Mouse (Mus musculus) heart, embryonic 16.5 days (tissue): ENCODE results near the gene F5. TPM values are rescaled to one million over a fixed set of nuclear protein-coding genes. Genes with fewer than 3 reads are reported as not detected.

Experiments used
- ATAC-seq: fragments of 200-750 bp; cut with Nextera tagmentation; replicated peaks from 2 replicates; pipeline ENCODE4 v1.8.0; 2017; ENCODE audit warnings: moderate number of reproducible peaks; ENCODE audit not compliant: insufficient read depth, low FRiP score; ENCODE audit errors: extremely low read depth
- H3K27ac ChIP-seq: fragments of 300-500 bp; sonication (generic); 2 replicates; pipeline ENCODE4 v1.5.1; 2014; ENCODE audit warnings: mild to moderate bottlenecking, low read length, control low read depth, moderate library complexity
- H3K27me3 ChIP-seq: fragments of 300-500 bp; sonication (generic); 2 replicates; pipeline ENCODE4 v1.6.1; 2014; ENCODE audit warnings: low read length, mixed read lengths; ENCODE audit not compliant: control insufficient read depth, insufficient read depth
- H3K36me3 ChIP-seq: fragments of 300-500 bp; sonication (generic); 2 replicates; pipeline ENCODE4 v1.6.1; 2014; ENCODE audit not compliant: control insufficient read depth, insufficient read depth
- H3K4me1 ChIP-seq: fragments of 300-500 bp; sonication (generic); 2 replicates; pipeline ENCODE4 v1.6.1; 2014; ENCODE audit warnings: low read length, mixed read lengths; ENCODE audit not compliant: control insufficient read depth, insufficient read depth
- H3K4me2 ChIP-seq: fragments of 300-500 bp; sonication (generic); 2 replicates; pipeline ENCODE4 v1.6.1; 2014; ENCODE audit warnings: low read depth, mild to moderate bottlenecking, control low read depth, low read length
- H3K4me3 ChIP-seq: fragments of 300-500 bp; sonication (generic); 2 replicates; pipeline ENCODE4 v1.5.1; 2014; ENCODE audit warnings: mild to moderate bottlenecking, control low read depth, low read length
- H3K9ac ChIP-seq: fragments of 300-500 bp; sonication (generic); 2 replicates; pipeline ENCODE4 v1.6.1; 2014; ENCODE audit warnings: low read length, control low read depth
- H3K9me3 ChIP-seq: fragments of 300-500 bp; sonication (generic); replicated peaks from 2 replicates; pipeline ENCODE4 v1.6.1; 2016; ENCODE audit warnings: low read length; ENCODE audit not compliant: control insufficient read depth
- WGBS: fragments of 180-500 bp; shearing (Covaris S2); extraction: QIAGEN DNeasy Blood & Tissue Kit; methylation state at CpG from one replicate; pipeline ENCODE4 v1.1.7; 2014; 5-methylcytosine and 5-hydroxymethylcytosine counted together
- polyA plus RNA-seq: library from polyadenylated mRNA; unstranded; fragments of >200 nt; fragmentation: Nextera tagmentation; extraction: Ambion mirVana; gene quantifications from 2 replicates; pipeline ENCODE4 v1.2.1, GENCODE M21; 2015

The F5 gene
- polyA plus RNA-seq, 1 experiment from 2014 or later: 0.21 TPM

GRCm38 (mm10) chr1:164233447-164233846, 81.8 kb downstream of the F5 start:
- H3K4me2 ChIP-seq: no peak overlapping the region
- H3K27ac ChIP-seq: no peak overlapping the region
- WGBS: 59% methylated on average over 1 of the region's 1 CpGs
- H3K27me3 ChIP-seq: no peaks in the 10 kb centered on the region
- no peaks in the 10 kb centered on the region for H3K9me3 ChIP-seq
- H3K4me3 ChIP-seq: no peak overlapping the region
- H3K4me1 ChIP-seq: no peaks in the 10 kb centered on the region
- no peak for ATAC-seq
- H3K36me3 ChIP-seq: no peaks in the 10 kb centered on the region
- H3K9ac ChIP-seq: no peak overlapping the region

GRCm38 (mm10) chr1:164235078-164235477, 83.4 kb downstream of the F5 start:
- ATAC-seq: no peak
- Histone ChIP-seq H3K9ac (no peak overlapping the region), H3K4me3 (no peak overlapping the region), H3K4me2 (no peak overlapping the region), H3K27me3 (no peaks in the 10 kb centered on the region), H3K4me1 (no peaks in the 10 kb centered on the region), H3K27ac (no peak overlapping the region), H3K9me3 (0 out of 2 replicates have a peak, but pooled peaks cover 2% of the 10 kb centered on the region), H3K36me3 (no peaks in the 10 kb centered on the region)
- 57% methylated on average over 7 of the region's 7 CpGs for WGBS

DNA sequence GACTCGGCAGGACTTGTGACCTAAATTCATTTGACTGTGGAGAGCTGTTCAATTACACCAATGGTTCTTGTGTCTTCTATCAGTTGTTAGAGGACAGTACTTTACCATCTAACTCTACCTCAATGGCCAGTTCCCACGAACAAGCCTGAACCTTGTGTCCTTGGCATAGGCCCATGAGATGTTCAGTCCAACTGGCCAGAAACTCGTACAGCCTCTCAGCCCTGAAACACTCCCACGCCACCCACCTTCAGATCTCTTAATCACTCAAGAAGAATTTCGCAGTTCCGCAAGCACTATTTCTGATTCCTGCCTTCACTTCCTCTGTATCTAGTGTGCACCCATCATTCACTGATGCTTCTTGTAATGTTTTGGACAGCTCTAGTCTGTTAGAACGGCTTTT, 84.4 kb downstream of the F5 start:
- H3K27me3 ChIP-seq: no peaks in the 10 kb centered on the region
- no peak overlapping the region for H3K4me2 ChIP-seq
- no peak for ATAC-seq
- H3K27ac ChIP-seq: no peak overlapping the region
- H3K36me3 ChIP-seq: no peaks in the 10 kb centered on the region
- no peaks in the 10 kb centered on the region for H3K4me1 ChIP-seq
- 0 out of 2 replicates have a peak, but pooled peaks cover 2% of the 10 kb centered on the region for H3K9me3 ChIP-seq
- no peak overlapping the region for H3K9ac ChIP-seq
- 45% methylated on average over 7 of the region's 7 CpGs for WGBS
- no peak overlapping the region for H3K4me3 ChIP-seq

DNA sequence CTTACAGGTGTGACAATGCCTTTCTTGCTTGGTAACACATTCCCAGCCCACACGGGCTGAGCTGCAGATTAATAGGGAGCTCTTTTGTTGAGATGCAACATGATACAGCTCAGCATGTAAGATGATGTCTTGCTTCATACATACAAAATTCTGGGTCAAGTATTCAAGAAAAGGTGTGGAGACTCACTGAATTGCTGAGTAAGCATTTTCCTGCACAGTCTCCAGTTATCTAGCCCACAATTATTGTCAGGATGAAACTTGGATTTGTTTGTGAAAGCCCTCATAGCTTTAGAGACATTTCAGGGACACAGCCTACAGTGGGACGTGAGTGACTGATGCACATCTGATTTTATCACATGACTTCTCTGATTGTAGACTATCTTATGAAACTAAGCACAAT, 89.9 kb downstream of the F5 start:
- ATAC-seq: no peak
- Histone ChIP-seq H3K4me2 (no peak overlapping the region), H3K9me3 (0 out of 2 replicates have a peak, but pooled peaks cover 2% of the 10 kb centered on the region), H3K9ac (no peak overlapping the region), H3K36me3 (no peaks in the 10 kb centered on the region), H3K27ac (no peak overlapping the region), H3K27me3 (no peaks in the 10 kb centered on the region), H3K4me3 (no peak overlapping the region), H3K4me1 (no peaks in the 10 kb centered on the region)
- 74% methylated on average over 2 of the region's 2 CpGs for WGBS

DNA sequence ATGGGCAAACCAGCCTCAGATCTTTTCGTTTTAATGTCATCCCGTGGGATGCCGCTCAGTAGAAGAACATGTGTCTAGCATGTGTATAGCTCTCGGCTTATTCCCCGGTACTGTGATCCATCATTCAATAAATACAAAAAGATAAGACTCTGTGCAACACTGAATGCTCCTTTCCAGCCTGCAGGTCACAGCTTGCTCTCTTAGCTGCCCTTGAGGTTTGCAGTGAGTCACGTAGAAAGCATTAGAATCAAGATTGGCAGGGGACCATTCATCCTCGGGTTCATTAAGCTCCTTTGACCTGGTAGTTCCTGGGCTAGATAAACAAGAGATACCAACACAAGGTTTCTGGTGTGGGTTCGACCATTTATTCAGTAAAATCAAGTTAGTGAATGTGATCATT, 91.2 kb downstream of the F5 start:
- no peaks in the 10 kb centered on the region for H3K27me3 ChIP-seq
- H3K4me2 ChIP-seq: no peak overlapping the region
- H3K9ac ChIP-seq: no peak overlapping the region
- H3K4me3 ChIP-seq: no peak overlapping the region
- no peaks in the 10 kb centered on the region for H3K36me3 ChIP-seq
- 47% methylated on average over 8 of the region's 8 CpGs for WGBS
- peaks cover 4% of the 10 kb centered on the region; the same call in 1 of the 2 replicates for H3K4me1 ChIP-seq
- ATAC-seq: no peak
- no peak overlapping the region for H3K27ac ChIP-seq
- 0 out of 2 replicates have a peak, but pooled peaks cover 2% of the 10 kb centered on the region for H3K9me3 ChIP-seq

DNA sequence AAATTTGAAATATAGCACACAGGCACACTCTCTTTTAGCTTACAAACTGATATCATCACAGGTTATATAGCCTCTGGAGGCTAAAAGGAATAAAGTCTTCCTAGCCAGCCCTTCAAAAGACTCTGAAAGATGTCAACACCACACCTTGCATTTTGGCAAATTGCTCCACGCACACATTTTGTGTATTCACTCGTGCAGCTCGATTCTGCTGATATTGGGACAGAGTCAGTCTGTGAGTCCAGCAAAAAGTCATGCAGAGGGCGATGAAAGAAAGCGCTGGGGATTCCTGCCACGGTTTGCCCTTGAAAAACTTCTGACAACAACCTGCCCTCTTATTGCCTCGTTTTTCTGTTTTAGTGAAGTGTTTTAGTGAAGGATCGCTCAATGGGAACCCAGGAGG, 95.8 kb downstream of the F5 start:
- H3K9ac ChIP-seq: peak overlapping the region; percentile 75
- H3K27me3 ChIP-seq: no peaks in the 10 kb centered on the region
- no peak for ATAC-seq
- H3K9me3 ChIP-seq: no peaks in the 10 kb centered on the region
- H3K4me3 ChIP-seq: peak overlapping the region; percentile 92
- peak overlapping the region; percentile 97 for H3K27ac ChIP-seq
- H3K36me3 ChIP-seq: no peaks in the 10 kb centered on the region
- peak overlapping the region; percentile 67 for H3K4me2 ChIP-seq
- 39% methylated on average over 8 of the region's 8 CpGs for WGBS
- peaks cover 20% of the 10 kb centered on the region for H3K4me1 ChIP-seq

GRCm38 (mm10) chr1:164247971-164248370, 96.3 kb downstream of the F5 start:
- Histone ChIP-seq H3K9ac (peak overlapping the region; percentile 75), H3K4me1 (peaks cover 20% of the 10 kb centered on the region), H3K27me3 (no peaks in the 10 kb centered on the region), H3K9me3 (no peaks in the 10 kb centered on the region), H3K4me2 (peak overlapping the region; percentile 67), H3K4me3 (peak overlapping the region; percentile 92), H3K36me3 (no peaks in the 10 kb centered on the region), H3K27ac (peak overlapping the region; percentile 97)
- ATAC-seq: no peak
- 9% methylated on average over 10 of the region's 10 CpGs for WGBS

- H3K9ac ChIP-seq: peak within 1 kb of the TSS; percentile 89
- ATAC-seq: peak; percentile 94
- H3K9me3 ChIP-seq: no peaks in the 10 kb centered on the region
- H3K27me3 ChIP-seq: no peaks in the 10 kb centered on the region
- H3K36me3 ChIP-seq: no peaks in the 10 kb centered on the region
- H3K4me1 ChIP-seq: peaks cover 20% of the 10 kb centered on the region
- peak within 1 kb of the TSS; percentile 97 for H3K27ac ChIP-seq
- H3K4me2 ChIP-seq: peak within 1 kb of the TSS; percentile 72
- under 1% methylated on average over 70 of the region's 79 CpGs for WGBS
- H3K4me3 ChIP-seq: peak within 1 kb of the TSS; percentile 92
These were observed 97.1 kb downstream of the F5 start, which contains the start of gene Slc19a2 for GRCm38 (mm10) chr1:164248465-164249331. TSS of gene Slc19a2 (plus strand) at chr1:164249046.

DNA sequence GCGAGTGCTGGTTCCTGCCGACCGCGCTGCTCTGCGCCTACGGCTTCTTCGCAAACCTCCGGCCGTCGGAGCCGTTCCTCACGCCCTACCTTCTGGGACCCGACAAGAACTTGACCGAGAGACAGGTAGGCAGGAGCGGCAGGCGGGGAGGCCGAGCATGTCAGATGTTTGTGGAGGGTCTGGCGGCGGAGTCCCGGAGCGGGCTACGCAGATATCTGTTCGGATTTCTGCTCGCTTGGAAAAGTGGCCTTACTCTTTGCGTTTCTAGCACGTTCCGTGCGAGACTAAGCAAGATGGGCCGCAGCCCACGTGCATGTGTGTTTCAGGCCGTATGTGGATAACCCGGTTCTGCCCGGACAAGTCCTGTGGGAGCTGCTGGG, 97.7 kb downstream of the F5 start:
- H3K4me1 ChIP-seq: peaks cover 20% of the 10 kb centered on the region
- H3K27me3 ChIP-seq: no peaks in the 10 kb centered on the region
- H3K36me3 ChIP-seq: no peaks in the 10 kb centered on the region
- peak overlapping the region; percentile 89 for H3K9ac ChIP-seq
- peak overlapping the region; percentile 72 for H3K4me2 ChIP-seq
- under 1% methylated on average over 33 of the region's 33 CpGs for WGBS
- no peaks in the 10 kb centered on the region for H3K9me3 ChIP-seq
- no peak; the same call in 1 of the 2 replicates for ATAC-seq
- peak overlapping the region; percentile 91 for H3K27ac ChIP-seq
- H3K4me3 ChIP-seq: peak overlapping the region; percentile 92
